Mouse (Mus musculus) bone marrow macrophage, adult 2 months (primary cell): Measurements from ENCODE around the gene Dnah17. TPM values are rescaled to one million over a fixed set of nuclear protein-coding genes. Genes with fewer than 3 reads are reported as not detected.

Experiments used
- H3K27ac ChIP-seq: 2 replicates; pipeline ENCODE4 v1.5.1; 2012; ENCODE audit warnings: low read depth, low read length; ENCODE audit not compliant: insufficient read depth
- H3K4me1 ChIP-seq: 2 replicates; pipeline ENCODE4 v1.6.1; 2012; ENCODE audit warnings: low read length; ENCODE audit not compliant: control insufficient read depth, insufficient read depth
- H3K4me3 ChIP-seq: 2 replicates; pipeline ENCODE4 v1.5.1; 2012; ENCODE audit warnings: mild to moderate bottlenecking, low read length, moderate library complexity; ENCODE audit not compliant: insufficient read depth
- CTCF ChIP-seq: IDR thresholded peaks from 2 replicates; pipeline ENCODE4 v1.5.1; 2012; ENCODE audit warnings: low read depth, mild to moderate bottlenecking, low read length, moderate library complexity
- POLR2A ChIP-seq: IDR thresholded peaks from 2 replicates; pipeline ENCODE4 v1.6.1; 2012; ENCODE audit warnings: mild to moderate bottlenecking, low read depth, low read length, borderline replicate concordance
- polyA plus RNA-seq: library from polyadenylated mRNA; stranded (reverse); fragments of >200 nt; gene quantifications from 2 replicates; pipeline ENCODE4 v1.2.4, GENCODE M21; 2012; ENCODE audit not compliant: missing spikeins, insufficient read depth, insufficient read length

Dnah17 gene
- polyA plus RNA-seq, 1 experiment: 0.29 TPM

DNA sequence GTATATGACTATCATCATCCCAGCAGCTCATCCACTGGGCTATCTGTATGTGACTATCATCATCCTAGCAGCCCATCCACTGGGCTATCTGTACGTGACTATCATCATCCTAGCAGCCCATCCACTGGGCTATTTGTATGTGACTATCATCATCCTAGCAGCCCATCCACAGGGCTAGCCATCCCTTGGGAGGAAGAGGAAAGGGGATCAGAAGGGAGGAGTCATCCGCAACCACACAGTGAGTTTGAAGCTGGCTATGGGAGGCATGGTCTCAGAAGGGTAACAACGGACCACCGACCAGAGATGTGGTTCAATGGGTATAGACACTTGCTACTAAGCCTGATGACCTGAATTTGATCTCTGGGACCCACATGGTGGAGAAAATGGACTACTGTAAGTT, 14.7 kb upstream of the Dnah17 start:
- no peak overlapping the region for H3K4me3 ChIP-seq
- H3K4me1 ChIP-seq: peaks cover 43% of the 10 kb centered on the region
- H3K27ac ChIP-seq: peak overlapping the region; percentile 92
- TF ChIP-seq CTCF (no peak), POLR2A (no peak)

DNA sequence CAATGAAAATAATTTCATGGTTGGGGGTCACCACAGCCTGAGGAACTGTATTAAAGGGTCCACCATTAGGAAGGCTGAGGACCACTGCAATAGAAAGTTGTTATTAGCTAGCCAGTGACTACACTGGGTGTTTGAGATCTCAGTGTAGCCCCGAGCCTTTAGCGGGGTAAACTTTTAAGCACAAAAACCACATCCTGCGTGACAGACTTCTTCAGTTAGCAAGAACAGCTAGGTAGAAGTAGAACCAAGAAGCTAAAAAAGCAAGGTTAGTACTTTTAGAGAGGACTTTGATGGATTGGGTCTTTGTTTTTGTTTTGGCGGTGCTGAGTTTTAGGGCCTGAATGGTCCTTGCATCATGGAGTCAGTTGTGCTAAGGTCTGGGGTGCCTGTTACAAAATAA, 13.3 kb upstream of the Dnah17 start:
- TF ChIP-seq CTCF (no peak), POLR2A (no peak)
- Histone ChIP-seq H3K4me3 (no peak overlapping the region), H3K27ac (no peak overlapping the region), H3K4me1 (peaks cover 30% of the 10 kb centered on the region)

DNA sequence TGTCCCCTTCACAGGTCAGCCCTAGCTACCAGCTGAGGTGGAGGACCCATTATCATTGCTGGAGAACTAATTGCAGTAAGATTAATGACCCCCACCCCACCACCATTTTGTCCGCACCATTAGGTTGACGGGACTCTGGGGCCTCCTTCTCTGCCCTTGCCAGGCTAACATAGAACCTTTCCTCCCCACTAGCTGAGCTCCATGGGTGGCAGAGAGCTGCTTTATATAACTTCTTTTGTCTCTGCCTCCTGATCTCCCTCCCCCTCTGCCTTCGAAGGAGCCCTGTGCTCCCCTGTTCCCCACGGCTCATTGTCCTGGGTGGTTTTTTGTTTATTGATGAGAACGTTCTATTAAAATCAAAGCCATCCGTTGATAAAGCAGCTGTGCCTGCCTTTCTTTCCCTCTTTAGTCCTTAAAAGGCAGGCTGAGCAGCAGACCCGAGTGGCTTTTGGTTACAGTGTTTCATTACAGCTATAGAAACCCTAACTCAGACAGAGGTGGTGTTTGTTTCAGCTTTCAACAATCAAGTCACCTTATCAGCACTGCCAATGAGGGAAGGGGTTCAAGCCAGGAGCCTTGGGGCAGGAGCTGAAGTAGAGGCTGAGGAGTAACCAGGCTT, 12.2 kb upstream of the Dnah17 start:
- no peak overlapping the region for H3K27ac ChIP-seq
- peaks cover 24% of the 10 kb centered on the region for H3K4me1 ChIP-seq
- H3K4me3 ChIP-seq: no peak overlapping the region
- TF ChIP-seq CTCF: no peak
- no peak for TF ChIP-seq POLR2A

DNA sequence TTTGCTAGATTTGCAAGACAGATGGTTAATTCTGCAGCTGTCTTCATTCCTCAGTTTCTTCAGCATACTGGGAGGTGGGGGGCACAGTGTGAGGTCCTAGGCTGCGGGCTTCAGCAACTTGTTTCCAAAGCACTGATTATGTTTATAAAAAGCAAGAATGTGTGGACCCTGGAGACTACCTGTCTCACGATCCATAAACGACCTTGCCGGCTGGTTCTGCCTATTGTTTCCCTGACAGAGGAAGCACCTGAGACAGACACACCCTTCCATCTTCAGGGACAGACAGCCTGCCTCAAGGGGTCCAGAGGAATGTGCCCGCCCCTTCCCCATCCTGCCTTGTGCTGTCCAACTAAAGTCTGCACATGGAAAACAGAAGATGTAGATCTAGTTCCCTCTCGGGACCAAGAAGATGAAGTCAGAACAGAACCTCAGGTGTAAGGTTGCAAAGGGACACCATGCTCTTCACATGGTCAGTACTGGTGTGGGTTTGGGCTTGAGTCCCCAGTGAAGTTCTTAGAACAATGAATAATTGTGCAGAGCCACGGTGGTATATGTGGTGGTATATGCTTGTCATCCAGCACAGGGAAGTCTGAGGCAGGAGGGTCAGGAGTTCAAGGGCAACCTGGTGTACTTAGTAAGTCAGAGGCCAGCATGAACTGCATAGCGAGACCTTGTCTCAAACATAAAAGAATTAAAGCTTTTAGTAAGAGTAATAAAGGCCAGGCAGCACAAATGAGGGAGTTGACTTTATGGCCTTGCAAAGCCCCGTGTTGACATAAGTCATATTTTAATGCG, 10.5 kb upstream of the Dnah17 start:
- H3K4me1 ChIP-seq: peaks cover 14% of the 10 kb centered on the region
- no peak overlapping the region for H3K27ac ChIP-seq
- H3K4me3 ChIP-seq: no peak overlapping the region
- TF ChIP-seq CTCF (no peak), POLR2A (no peak)

DNA sequence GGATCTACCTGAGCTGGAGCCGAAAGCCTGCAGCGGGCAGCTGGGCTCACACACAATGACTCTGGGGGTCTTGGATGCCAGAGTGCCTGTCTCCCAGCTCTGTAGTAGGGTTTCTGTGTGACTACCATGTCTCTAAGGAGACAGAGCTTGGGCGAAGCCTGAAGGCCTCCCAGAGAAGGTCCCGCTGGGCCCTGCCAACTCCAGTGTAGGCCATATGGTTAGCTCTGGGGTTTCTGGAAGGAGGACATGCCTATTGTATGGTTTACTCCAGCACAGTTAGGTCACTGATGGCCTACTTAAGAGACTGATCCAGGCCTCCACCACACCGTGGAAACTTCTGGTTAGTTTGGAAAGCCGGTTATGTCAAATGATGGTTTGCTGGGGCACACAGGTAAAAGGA, 7.9 kb upstream of the Dnah17 start:
- TF ChIP-seq CTCF (no peak), POLR2A (no peak)
- H3K4me1 ChIP-seq: peaks cover 16% of the 10 kb centered on the region
- H3K27ac ChIP-seq: no peak overlapping the region
- H3K4me3 ChIP-seq: no peak overlapping the region

DNA sequence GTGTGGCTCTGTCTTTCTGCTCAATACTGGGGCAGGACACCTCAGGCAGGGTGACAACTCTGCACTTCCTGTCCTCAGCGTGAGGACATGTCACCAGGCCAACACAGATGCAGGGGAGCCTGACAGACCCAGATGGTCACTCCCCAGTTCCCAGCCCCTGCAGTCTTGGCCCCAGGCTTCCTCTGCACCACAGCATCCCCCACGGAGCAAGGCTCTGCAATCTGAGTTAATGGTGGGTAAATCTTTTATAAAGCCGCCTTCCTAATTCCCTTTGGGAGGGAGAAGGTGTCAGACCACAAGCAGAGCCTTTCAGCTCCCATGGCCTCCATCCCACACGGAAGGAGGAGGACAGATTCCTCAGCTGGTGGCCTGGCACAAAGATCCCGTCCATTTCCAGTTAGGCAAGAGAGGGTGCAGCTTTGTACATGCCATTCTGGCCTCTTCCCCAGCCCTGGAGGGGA, 5.8 kb upstream of the Dnah17 start:
- Histone ChIP-seq H3K4me3 (no peak overlapping the region), H3K27ac (no peak overlapping the region), H3K4me1 (peaks cover 21% of the 10 kb centered on the region)
- TF ChIP-seq CTCF (no peak), POLR2A (no peak)

DNA sequence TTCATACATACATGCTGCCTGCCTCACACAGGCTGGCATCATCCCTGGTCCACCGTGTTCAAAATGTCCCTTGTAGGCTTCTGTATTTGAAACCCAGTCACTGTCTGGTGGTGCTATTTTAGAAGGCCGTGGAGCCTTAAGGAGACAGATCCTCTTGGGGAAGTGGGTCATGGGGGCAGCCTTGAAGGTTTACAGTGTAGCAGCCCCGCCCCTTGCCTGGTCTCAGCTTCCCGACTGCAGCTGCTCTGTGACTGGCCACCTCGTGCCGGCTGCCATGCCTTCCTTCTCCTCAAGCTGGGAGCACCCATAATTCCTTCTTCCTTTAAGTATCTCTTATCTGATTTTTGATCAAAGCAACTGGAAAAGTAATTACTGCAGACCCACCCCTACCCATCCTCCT, 4.8 kb upstream of the Dnah17 start:
- no peak for TF ChIP-seq CTCF
- no peak for TF ChIP-seq POLR2A
- H3K4me3 ChIP-seq: no peak overlapping the region
- peaks cover 22% of the 10 kb centered on the region for H3K4me1 ChIP-seq
- H3K27ac ChIP-seq: peak overlapping the region; percentile 35

DNA sequence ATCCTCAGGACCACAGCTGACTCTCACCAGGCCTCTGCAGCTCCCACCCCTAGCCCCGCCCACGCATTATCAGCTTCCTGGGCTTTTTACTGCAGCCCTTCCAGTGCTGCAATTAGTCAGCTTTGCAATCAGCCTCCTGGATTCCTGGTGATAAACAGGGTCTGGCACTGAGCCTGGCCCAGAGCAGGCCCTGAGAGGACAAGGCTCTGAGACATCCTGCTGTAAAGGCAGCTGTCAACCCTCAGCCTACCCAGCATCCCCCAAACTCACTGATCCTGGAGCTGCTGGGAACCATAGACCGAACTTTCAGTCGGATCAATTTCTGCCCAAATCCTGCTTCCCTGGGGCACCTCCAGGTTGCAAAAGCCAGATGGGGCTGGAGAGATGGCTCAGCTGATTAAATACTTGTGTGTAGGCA, 3.3 kb upstream of the Dnah17 start:
- H3K4me1 ChIP-seq: peaks cover 27% of the 10 kb centered on the region
- no peak for TF ChIP-seq CTCF
- no peak for TF ChIP-seq POLR2A

DNA sequence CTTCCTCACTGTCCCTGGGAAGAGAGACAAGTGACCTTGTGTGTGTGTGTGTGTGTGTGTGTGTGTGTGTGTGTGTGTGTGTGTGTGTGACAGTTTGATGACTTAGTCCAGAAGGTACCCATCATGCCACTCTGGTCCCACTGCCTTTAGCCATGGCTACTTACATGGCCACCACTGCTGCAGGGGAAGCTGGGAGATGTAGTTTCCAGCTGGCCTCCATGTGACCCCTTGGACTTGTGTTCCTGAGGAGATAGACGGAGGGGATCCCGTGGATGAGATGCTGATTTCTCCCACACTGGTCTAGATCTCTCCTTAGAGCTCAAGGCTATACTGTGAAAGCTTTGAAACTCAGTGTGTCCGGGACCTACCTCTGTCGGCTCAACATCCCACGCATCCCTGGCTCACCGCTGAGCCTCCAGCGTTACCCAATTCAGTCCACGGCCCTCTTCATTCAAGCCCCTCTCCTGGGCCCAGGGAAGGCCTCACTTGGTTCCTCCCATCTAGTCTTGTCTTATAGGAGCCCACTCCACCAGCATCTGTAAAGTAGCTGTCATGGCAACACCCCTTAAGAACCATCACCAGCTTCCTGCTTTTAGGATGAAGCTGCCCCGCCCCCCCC, 2.8 kb upstream of the Dnah17 start:
- H3K4me1 ChIP-seq: peaks cover 27% of the 10 kb centered on the region
- no peak overlapping the region for H3K27ac ChIP-seq
- TF ChIP-seq CTCF: no peak
- no peak overlapping the region for H3K4me3 ChIP-seq

More for the DNA sequence above, 3.3 kb upstream of the Dnah17 start:
- Histone ChIP-seq H3K4me3 (no peak overlapping the region), H3K27ac (no peak overlapping the region)

DNA sequence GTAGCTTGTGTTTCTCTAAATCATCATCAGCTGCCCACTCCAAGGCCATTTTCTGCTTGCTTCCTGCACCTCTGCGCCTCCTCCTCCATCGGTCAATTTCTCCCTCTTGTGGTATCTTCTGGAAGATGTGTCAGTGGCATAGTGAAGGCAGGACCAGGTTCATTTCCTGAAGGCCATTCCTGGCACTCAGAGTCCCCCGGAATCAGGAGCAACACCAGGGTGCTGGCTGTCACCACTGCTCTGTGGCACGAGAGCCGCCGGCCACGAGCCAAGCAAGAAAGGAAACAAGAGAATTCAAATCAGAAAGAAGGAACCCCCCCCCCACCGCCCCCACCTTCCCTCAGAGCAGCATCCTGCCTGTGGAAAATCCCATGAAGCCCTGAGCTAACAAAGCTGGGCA, 1.7 kb upstream of the Dnah17 start:
- no peak overlapping the region for H3K4me3 ChIP-seq
- peaks cover 27% of the 10 kb centered on the region for H3K4me1 ChIP-seq
- H3K27ac ChIP-seq: no peak overlapping the region
- TF ChIP-seq POLR2A (no peak), CTCF (no peak)
